Mouse (Mus musculus): ENCODE measurements at regions not wholly inside any gene's neighbourhood (a gene's known extent, or its start where the extent isn't known, plus 50 kb on each side); places are given as distances from the start of the nearest gene placed in this dataset.

GRCm38 (mm10) chr1:79379736-79380135 lies 60.2 kb downstream of the Scg2 start:
- Histone ChIP-seq H3K4me1 (peaks cover 4% of the 10 kb centered on the region; the same call in 1 of the 2 replicates), H3K4me3 (no peak overlapping the region), H3K27me3 (ENCODE audit: poor library complexity, severe bottlenecking) (no peaks in the 10 kb centered on the region), H3K36me3 (replicated peaks) (no peaks in the 10 kb centered on the region), H3K9me3 (no peaks in the 10 kb centered on the region), H3K27ac (0 out of 2 replicates have a peak overlapping the region, but pooled peaks have one; percentile 35)
- no peak for DNase-seq (ENCODE audit: extremely low spot score, low spot score)
- 89% methylated on average over 5 of the region's 5 CpGs for WGBS

DNA sequence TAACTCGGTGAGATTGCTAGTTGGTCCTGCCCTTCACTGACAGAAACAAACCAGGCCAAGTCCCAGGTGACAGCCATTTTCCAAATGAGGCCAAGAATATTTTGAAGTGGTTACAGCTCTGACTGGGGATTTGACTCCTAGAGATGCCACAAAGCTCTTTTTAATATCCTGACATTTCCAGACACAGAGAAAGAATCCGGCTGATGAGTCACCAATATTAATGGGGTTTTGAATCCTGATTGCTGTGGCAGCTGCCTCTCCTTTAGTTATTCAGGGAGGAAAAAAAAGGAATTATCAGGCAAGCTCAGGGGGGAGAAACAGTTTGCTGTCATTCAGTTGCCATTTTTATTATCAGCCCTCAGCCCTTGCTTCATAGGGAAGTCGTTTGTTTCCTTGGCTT lies 65.1 kb downstream of the Scg2 start:
- DNase-seq (ENCODE audit: extremely low spot score, low spot score) = no peak
- Histone ChIP-seq H3K27me3 (ENCODE audit: poor library complexity, severe bottlenecking) (no peaks in the 10 kb centered on the region), H3K27ac (no peak overlapping the region), H3K36me3 (replicated peaks) (no peaks in the 10 kb centered on the region), H3K4me3 (no peak overlapping the region), H3K4me1 (peaks cover 2% of the 10 kb centered on the region; the same call in 1 of the 2 replicates), H3K9me3 (no peaks in the 10 kb centered on the region)
- 76% methylated on average over 3 of the region's 3 CpGs for WGBS

DNA sequence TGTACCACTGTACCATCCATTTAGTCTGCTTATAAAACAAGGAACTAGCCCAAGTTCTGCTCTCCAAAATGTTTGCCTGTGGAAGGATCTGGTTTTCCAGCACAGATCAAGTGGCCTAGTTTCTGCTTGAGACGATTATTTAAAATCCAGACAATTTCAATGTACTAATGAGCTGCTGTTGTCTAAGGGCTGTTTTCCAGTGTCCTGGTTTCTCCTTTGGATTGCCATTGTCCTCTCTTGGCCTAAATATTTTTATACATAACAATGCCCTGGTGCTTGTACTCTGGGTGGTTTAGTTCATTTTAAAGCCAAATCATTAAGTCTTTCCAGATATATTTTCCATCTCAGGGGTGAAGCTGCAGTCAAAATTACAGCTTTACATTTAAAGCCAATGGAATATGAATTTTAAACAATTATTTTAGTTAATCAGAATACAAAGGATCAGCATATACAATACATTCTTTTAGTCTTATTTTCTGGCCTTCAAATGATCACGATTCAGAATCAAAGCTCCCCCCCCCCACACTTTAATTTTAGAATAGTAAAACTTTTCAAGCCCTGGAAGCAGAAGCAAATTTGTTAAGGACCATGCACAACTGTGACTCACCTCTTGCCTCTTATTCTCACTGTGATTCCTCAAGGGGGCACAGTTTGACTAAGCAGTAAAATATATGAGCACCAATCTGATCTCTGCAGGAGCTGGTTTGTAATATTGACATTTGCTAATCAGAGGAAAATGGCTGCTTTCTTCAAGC lies 82.5 kb downstream of the Scg2 start:
- Histone ChIP-seq H3K27ac (no peak overlapping the region), H3K36me3 (replicated peaks) (no peaks in the 10 kb centered on the region), H3K4me3 (no peak overlapping the region), H3K27me3 (ENCODE audit: poor library complexity, severe bottlenecking) (no peaks in the 10 kb centered on the region), H3K9me3 (no peaks in the 10 kb centered on the region), H3K4me1 (no peaks in the 10 kb centered on the region)
- DNase-seq (ENCODE audit: extremely low spot score, low spot score) = no peak
- WGBS = 82% methylated on average over 2 of the region's 2 CpGs

- Histone ChIP-seq H3K4me3 (no peak overlapping the region), H3K4me1 (no peaks in the 10 kb centered on the region), H3K36me3 (replicated peaks) (no peaks in the 10 kb centered on the region), H3K9me3 (no peaks in the 10 kb centered on the region), H3K27ac (no peak overlapping the region), H3K27me3 (ENCODE audit: poor library complexity, severe bottlenecking) (no peaks in the 10 kb centered on the region)
- 89% methylated on average over 3 of the region's 3 CpGs for WGBS
- DNase-seq (ENCODE audit: extremely low spot score, low spot score) = no peak
Measured at GRCm38 (mm10) chr1:79346511-79346910, 93.4 kb downstream of the Scg2 start.

GRCm38 (mm10) chr1:79335480-79336114 lies 104.3 kb downstream of the Scg2 start:
- H3K4me1 ChIP-seq = no peaks in the 10 kb centered on the region
- WGBS = 86% methylated on average over 7 of the region's 7 CpGs
- H3K9me3 ChIP-seq = no peaks in the 10 kb centered on the region
- no peak overlapping the region for H3K4me3 ChIP-seq
- H3K27me3 ChIP-seq (ENCODE audit: poor library complexity, severe bottlenecking) = no peaks in the 10 kb centered on the region
- no peak overlapping the region for H3K27ac ChIP-seq
- no peaks in the 10 kb centered on the region for H3K36me3 ChIP-seq (replicated peaks)
- no peak for DNase-seq (ENCODE audit: extremely low spot score, low spot score)

GRCm38 (mm10) chr1:79317194-79317593 lies 122.7 kb downstream of the Scg2 start:
- Histone ChIP-seq H3K4me1 (no peaks in the 10 kb centered on the region), H3K27me3 (ENCODE audit: poor library complexity, severe bottlenecking) (no peaks in the 10 kb centered on the region), H3K36me3 (replicated peaks) (no peaks in the 10 kb centered on the region), H3K9me3 (no peaks in the 10 kb centered on the region), H3K4me3 (no peak overlapping the region), H3K27ac (no peak overlapping the region)
- DNase-seq (ENCODE audit: extremely low spot score, low spot score) = no peak
- WGBS = 72% methylated on average over 5 of the region's 5 CpGs

GRCm38 (mm10) chr1:79314774-79315173 lies 125.1 kb downstream of the Scg2 start:
- 93% methylated on average over 3 of the region's 3 CpGs for WGBS

GRCm38 (mm10) chr1:79312153-79312552 lies 127.8 kb downstream of the Scg2 start:
- Histone ChIP-seq H3K9me3 (no peaks in the 10 kb centered on the region), H3K27ac (no peak overlapping the region), H3K27me3 (ENCODE audit: poor library complexity, severe bottlenecking) (no peaks in the 10 kb centered on the region), H3K4me3 (no peak overlapping the region), H3K36me3 (replicated peaks) (no peaks in the 10 kb centered on the region), H3K4me1 (no peaks in the 10 kb centered on the region)
- no peak for DNase-seq (ENCODE audit: extremely low spot score, low spot score)
- 91% methylated on average over 5 of the region's 5 CpGs for WGBS

More at GRCm38 (mm10) chr1:79314774-79315173, 125.1 kb downstream of the Scg2 start:
- Histone ChIP-seq H3K36me3 (replicated peaks) (no peaks in the 10 kb centered on the region), H3K9me3 (no peaks in the 10 kb centered on the region), H3K27ac (no peak overlapping the region), H3K4me1 (no peaks in the 10 kb centered on the region), H3K4me3 (no peak overlapping the region), H3K27me3 (ENCODE audit: poor library complexity, severe bottlenecking) (no peaks in the 10 kb centered on the region)
- DNase-seq (ENCODE audit: extremely low spot score, low spot score) = no peak

GRCm38 (mm10) chr1:79303602-79304001 lies 136.3 kb downstream of the Scg2 start:
- WGBS = 70% methylated on average over 2 of the region's 2 CpGs
- Histone ChIP-seq H3K27ac (no peak overlapping the region), H3K9me3 (no peaks in the 10 kb centered on the region), H3K36me3 (replicated peaks) (no peaks in the 10 kb centered on the region), H3K27me3 (ENCODE audit: poor library complexity, severe bottlenecking) (no peaks in the 10 kb centered on the region), H3K4me3 (no peak overlapping the region), H3K4me1 (peaks cover 6% of the 10 kb centered on the region; the same call in 1 of the 2 replicates)
- DNase-seq (ENCODE audit: extremely low spot score, low spot score) = no peak

DNA sequence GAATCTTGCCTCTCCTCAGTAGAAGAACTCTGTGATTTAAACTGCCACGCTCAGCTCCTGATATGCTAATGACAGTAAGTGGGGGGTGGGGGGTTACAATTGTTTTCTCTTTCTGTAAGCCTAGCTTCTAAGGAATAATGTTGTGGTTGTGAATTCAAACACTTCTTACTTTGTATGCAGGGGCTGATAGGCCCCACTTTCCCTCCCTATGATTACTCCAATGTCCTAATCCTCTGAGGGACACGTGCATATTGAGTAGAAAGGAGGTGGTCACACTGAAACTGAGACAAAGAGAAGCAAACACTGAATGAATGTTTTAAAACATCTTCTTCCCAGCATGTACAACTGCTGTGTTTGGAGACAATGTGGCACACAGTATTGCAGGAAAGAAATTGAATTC lies 140.3 kb downstream of the Scg2 start:
- no peaks in the 10 kb centered on the region for H3K36me3 ChIP-seq (replicated peaks)
- no peaks in the 10 kb centered on the region for H3K27me3 ChIP-seq (ENCODE audit: poor library complexity, severe bottlenecking)
- H3K27ac ChIP-seq = no peak overlapping the region
- 22% methylated on average over 2 of the region's 2 CpGs for WGBS
- no peak for DNase-seq (ENCODE audit: extremely low spot score, low spot score)
- peaks cover 6% of the 10 kb centered on the region; the same call in 1 of the 2 replicates for H3K4me1 ChIP-seq
- no peak overlapping the region for H3K4me3 ChIP-seq
- no peaks in the 10 kb centered on the region for H3K9me3 ChIP-seq

- WGBS = 90% methylated on average over 3 of the region's 3 CpGs
- no peak for DNase-seq (ENCODE audit: extremely low spot score, low spot score)
- no peaks in the 10 kb centered on the region for H3K27me3 ChIP-seq (ENCODE audit: poor library complexity, severe bottlenecking)
Measured at GRCm38 (mm10) chr1:79259726-79260125, 180.2 kb downstream of the Scg2 start.

DNA sequence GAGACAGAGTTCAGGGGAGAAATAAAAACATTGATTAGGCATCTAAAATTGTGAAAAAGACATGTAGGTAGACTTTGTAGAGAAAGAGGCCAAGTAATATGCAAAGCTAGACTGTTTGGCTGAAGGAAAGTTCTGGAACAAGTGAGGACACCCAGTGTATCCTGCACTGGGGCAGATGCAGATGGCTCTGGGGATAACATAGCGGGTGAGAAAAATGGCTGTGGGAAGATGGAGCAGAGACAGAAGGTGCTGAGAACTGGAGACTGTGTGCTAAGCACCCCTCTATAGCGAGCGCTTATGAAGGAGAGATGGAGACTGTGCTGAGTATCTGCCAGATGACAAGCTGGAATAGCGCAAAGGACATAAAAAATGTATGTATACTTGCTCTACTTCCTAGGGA lies 226.9 kb downstream of the Scg2 start:
- WGBS = 95% methylated on average over 4 of the region's 4 CpGs
- H3K9me3 ChIP-seq = no peaks in the 10 kb centered on the region
- no peak for DNase-seq (ENCODE audit: extremely low spot score, low spot score)
- H3K27me3 ChIP-seq (ENCODE audit: poor library complexity, severe bottlenecking) = no peaks in the 10 kb centered on the region
- H3K27ac ChIP-seq = no peak overlapping the region
- no peaks in the 10 kb centered on the region for H3K4me1 ChIP-seq
- no peaks in the 10 kb centered on the region for H3K36me3 ChIP-seq (replicated peaks)
- H3K4me3 ChIP-seq = no peak overlapping the region

More at GRCm38 (mm10) chr1:79259726-79260125, 180.2 kb downstream of the Scg2 start:
- no peaks in the 10 kb centered on the region for H3K4me1 ChIP-seq
- H3K27ac ChIP-seq = no peak overlapping the region
- no peaks in the 10 kb centered on the region for H3K9me3 ChIP-seq
- no peak overlapping the region for H3K4me3 ChIP-seq
- H3K36me3 ChIP-seq (replicated peaks) = no peaks in the 10 kb centered on the region

DNA sequence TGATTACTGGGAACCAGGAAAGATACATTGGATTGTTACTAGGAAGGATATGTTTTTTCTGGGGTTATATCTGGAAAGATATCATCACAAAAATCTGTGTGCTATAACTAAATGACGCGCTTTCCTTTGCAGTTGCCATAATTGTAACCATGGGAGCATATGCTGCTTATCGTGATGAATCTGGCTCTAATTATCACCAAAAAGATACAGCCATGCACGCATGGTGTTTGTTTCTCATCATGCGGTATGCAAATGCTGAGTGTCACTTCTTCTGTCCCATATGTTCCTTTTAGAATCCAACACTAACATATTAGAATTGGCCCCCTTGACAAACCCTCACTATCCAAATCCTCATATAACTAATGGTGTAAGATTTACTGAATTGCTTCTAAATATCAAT lies 227.4 kb downstream of the Scg2 start:
- H3K4me1 ChIP-seq = no peaks in the 10 kb centered on the region
- WGBS = 94% methylated on average over 5 of the region's 5 CpGs
- H3K27ac ChIP-seq = no peak overlapping the region
- no peaks in the 10 kb centered on the region for H3K9me3 ChIP-seq
- no peak overlapping the region for H3K4me3 ChIP-seq
- DNase-seq (ENCODE audit: extremely low spot score, low spot score) = no peak
- H3K27me3 ChIP-seq (ENCODE audit: poor library complexity, severe bottlenecking) = no peaks in the 10 kb centered on the region
- H3K36me3 ChIP-seq (replicated peaks) = no peaks in the 10 kb centered on the region

Data from forebrain, embryonic 10.5 days (tissue).